Mouse (Mus musculus): ENCODE measurements around the gene Rab22a. TPM values are rescaled to one million over a fixed set of nuclear protein-coding genes. Genes with fewer than 3 reads are reported as not detected.

The Rab22a gene
- total and polyA plus RNA-seq, 2 experiments from 2014 or later = 22.2 to 36.0 TPM

- Histone ChIP-seq H3K27ac (no peak overlapping the region), H3K36me3 (ENCODE audit: insufficient read depth, low read length) (no peaks in the 10 kb centered on the region), H3K4me3 (ENCODE audit: low read length) (no peak overlapping the region), H3K9ac (replicated peaks; ENCODE audit: low read length) (no peak overlapping the region), H3K27me3 (ENCODE audit: insufficient read depth, low read length) (no peaks in the 10 kb centered on the region), H3K4me2 (ENCODE audit: low read depth, low read length) (no peak overlapping the region), H3K4me1 (ENCODE audit: insufficient read depth, low read length) (no peaks in the 10 kb centered on the region), H3K9me3 (ENCODE audit: low read length) (no peaks in the 10 kb centered on the region)
- TF ChIP-seq CTCF (IDR thresholded peaks at IDR 0.05; ENCODE audit: low read depth) = no peak
- ATAC-seq = no peak
- no peak for DNase-seq (ENCODE audit: low spot score)
- WGBS = 81% methylated on average over 5 of the region's 5 CpGs
These were observed 6.0 kb upstream of the Rab22a start for GRCm38 (mm10) chr2:173653526-173653925.

- H3K4me1 ChIP-seq (ENCODE audit: insufficient read depth, low read length) = peaks cover 8% of the 10 kb centered on the region; the same call in 1 of the 2 replicates
- H3K4me3 ChIP-seq (ENCODE audit: low read length) = no peak overlapping the region
- no peaks in the 10 kb centered on the region; the same call in 1 of the 2 replicates for H3K36me3 ChIP-seq (ENCODE audit: insufficient read depth, low read length)
- no peak overlapping the region for H3K9ac ChIP-seq (replicated peaks; ENCODE audit: low read length)
- no peak for TF ChIP-seq CTCF (IDR thresholded peaks at IDR 0.05; ENCODE audit: low read depth)
- H3K27ac ChIP-seq = no peak overlapping the region
- 90% methylated on average over 6 of the region's 6 CpGs for WGBS
- H3K27me3 ChIP-seq (ENCODE audit: insufficient read depth, low read length) = no peaks in the 10 kb centered on the region
- no peaks in the 10 kb centered on the region for H3K9me3 ChIP-seq (ENCODE audit: low read length)
- DNase-seq (ENCODE audit: low spot score) = no peak
- H3K4me2 ChIP-seq (ENCODE audit: low read depth, low read length) = no peak overlapping the region
- no peak for ATAC-seq
These were observed 1.8 kb upstream of the Rab22a start for GRCm38 (mm10) chr2:173657736-173658135.

- Histone ChIP-seq H3K4me1 (ENCODE audit: insufficient read depth, low read length) (peaks cover 8% of the 10 kb centered on the region; the same call in 1 of the 2 replicates), H3K27ac (no peak overlapping the region), H3K4me2 (ENCODE audit: low read depth, low read length) (peak overlapping the region; percentile 80), H3K9me3 (ENCODE audit: low read length) (no peaks in the 10 kb centered on the region), H3K36me3 (ENCODE audit: insufficient read depth, low read length) (no peaks in the 10 kb centered on the region; the same call in 1 of the 2 replicates), H3K4me3 (ENCODE audit: low read length) (peak overlapping the region; percentile 90), H3K27me3 (ENCODE audit: insufficient read depth, low read length) (no peaks in the 10 kb centered on the region), H3K9ac (replicated peaks; ENCODE audit: low read length) (no peak overlapping the region)
- no peak for TF ChIP-seq CTCF (IDR thresholded peaks at IDR 0.05; ENCODE audit: low read depth)
- DNase-seq (ENCODE audit: low spot score) (no peak), ATAC-seq (no peak)
- WGBS = 91% methylated on average over 4 of the region's 4 CpGs
These were observed 1.0 kb upstream of the Rab22a start for GRCm38 (mm10) chr2:173658517-173658916.

GRCm38 (mm10) chr2:173659926-173660684, 545 bp downstream of the Rab22a start:
- Histone ChIP-seq H3K27ac (peak overlapping the region; percentile 52; the same call in 1 of the 2 replicates), H3K4me3 (ENCODE audit: low read length) (peak overlapping the region; percentile 90), H3K9me3 (ENCODE audit: low read length) (no peaks in the 10 kb centered on the region), H3K9ac (replicated peaks; ENCODE audit: low read length) (peak overlapping the region; percentile 90), H3K4me1 (ENCODE audit: insufficient read depth, low read length) (peaks cover 8% of the 10 kb centered on the region; the same call in 1 of the 2 replicates), H3K36me3 (ENCODE audit: insufficient read depth, low read length) (peaks cover 6% of the 10 kb centered on the region; the same call in 1 of the 2 replicates), H3K27me3 (ENCODE audit: insufficient read depth, low read length) (no peaks in the 10 kb centered on the region), H3K4me2 (ENCODE audit: low read depth, low read length) (peak overlapping the region; percentile 93)
- 2% methylated on average over 36 of the region's 52 CpGs for WGBS
- no peak for DNase-seq (ENCODE audit: low spot score)
- ATAC-seq = no peak
- no peak for TF ChIP-seq CTCF (IDR thresholded peaks at IDR 0.05; ENCODE audit: low read depth)

GRCm38 (mm10) chr2:173662255-173662950, 2.8 kb downstream of the Rab22a start:
- no peak overlapping the region for H3K27ac ChIP-seq
- 97% methylated on average over 9 of the region's 9 CpGs for WGBS
- H3K4me1 ChIP-seq (ENCODE audit: insufficient read depth, low read length) = peaks cover 8% of the 10 kb centered on the region; the same call in 1 of the 2 replicates
- no peak overlapping the region for H3K9ac ChIP-seq (replicated peaks; ENCODE audit: low read length)
- no peaks in the 10 kb centered on the region for H3K9me3 ChIP-seq (ENCODE audit: low read length)
- no peaks in the 10 kb centered on the region for H3K27me3 ChIP-seq (ENCODE audit: insufficient read depth, low read length)
- ATAC-seq (no peak), DNase-seq (ENCODE audit: low spot score) (no peak)
- H3K4me3 ChIP-seq (ENCODE audit: low read length) = no peak overlapping the region
- no peak for TF ChIP-seq CTCF (IDR thresholded peaks at IDR 0.05; ENCODE audit: low read depth)
- H3K36me3 ChIP-seq (ENCODE audit: insufficient read depth, low read length) = peaks cover 6% of the 10 kb centered on the region; the same call in 1 of the 2 replicates
- no peak overlapping the region for H3K4me2 ChIP-seq (ENCODE audit: low read depth, low read length)

GRCm38 (mm10) chr2:173664736-173665135, 5.2 kb downstream of the Rab22a start:
- 88% methylated on average over 4 of the region's 4 CpGs for WGBS
- peaks cover 6% of the 10 kb centered on the region; the same call in 1 of the 2 replicates for H3K36me3 ChIP-seq (ENCODE audit: insufficient read depth, low read length)

More at GRCm38 (mm10) chr2:173664736-173665135, 5.2 kb downstream of the Rab22a start:
- H3K27me3 ChIP-seq (ENCODE audit: insufficient read depth, low read length) = no peaks in the 10 kb centered on the region
- no peak for DNase-seq (ENCODE audit: low spot score)
- TF ChIP-seq CTCF (IDR thresholded peaks at IDR 0.05; ENCODE audit: low read depth) = no peak
- H3K27ac ChIP-seq = no peak overlapping the region
- no peak overlapping the region for H3K9ac ChIP-seq (replicated peaks; ENCODE audit: low read length)
- no peak for ATAC-seq
- H3K4me1 ChIP-seq (ENCODE audit: insufficient read depth, low read length) = peaks cover 8% of the 10 kb centered on the region; the same call in 1 of the 2 replicates
- no peak overlapping the region for H3K4me3 ChIP-seq (ENCODE audit: low read length)
- no peak overlapping the region for H3K4me2 ChIP-seq (ENCODE audit: low read depth, low read length)
- no peaks in the 10 kb centered on the region for H3K9me3 ChIP-seq (ENCODE audit: low read length)

All from hindbrain, postnatal 0 days (tissue).